Mouse (Mus musculus) bone marrow, adult 2 months (tissue): ENCODE data around the gene Pigv.

ENCODE experiments used
- CTCF ChIP-seq: fragments of 200-500 bp; IDR thresholded peaks from 2 replicates; pipeline ENCODE4 v1.5.1; 2011; ENCODE audit warnings: low read length, control low read depth; ENCODE audit not compliant: control insufficient read depth, insufficient read depth
- POLR2A ChIP-seq: fragments of 200-500 bp; IDR thresholded peaks from 2 replicates; pipeline ENCODE4 v1.6.1; 2011; ENCODE audit warnings: low read depth, mild to moderate bottlenecking, control low read depth, low read length, borderline replicate concordance; ENCODE audit not compliant: control insufficient read depth

DNA sequence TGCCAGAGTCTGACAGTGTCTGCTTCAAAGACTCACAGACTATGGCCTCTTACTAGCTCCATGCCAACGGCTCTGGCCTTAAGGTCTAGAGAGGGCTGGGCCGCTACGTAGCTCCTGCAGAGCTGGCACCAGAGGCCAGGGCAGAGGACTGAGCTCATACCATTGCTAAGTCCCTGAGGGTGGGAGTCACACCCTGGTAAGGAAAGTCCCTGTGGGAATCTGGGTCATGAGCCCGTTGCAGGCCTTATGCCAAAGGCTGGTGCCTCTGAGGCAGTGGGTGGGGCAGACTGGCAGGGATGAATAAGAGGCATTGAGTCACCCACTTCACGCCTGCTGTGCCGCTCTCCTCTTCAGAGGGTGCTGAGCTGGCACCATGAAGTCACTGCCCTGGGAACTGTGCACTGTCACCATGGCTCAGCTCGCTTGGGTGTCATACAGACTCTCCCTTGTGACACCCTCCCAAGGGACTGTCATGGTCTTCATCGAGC lies 58.1 kb downstream of the Pigv start:
- no peak for TF ChIP-seq CTCF
- no peak for TF ChIP-seq POLR2A
